Mouse (Mus musculus): Measurements from ENCODE around the gene Acvr1. TPM values are rescaled to one million over a fixed set of nuclear protein-coding genes. Genes with fewer than 3 reads are reported as not detected.
A peak's percentile ranks its signal among the peaks of the same experiment; 100 is the strongest.

The Acvr1 gene
- polyA plus RNA-seq, 1 experiment from 2014 or later: 12.9 TPM

DNA sequence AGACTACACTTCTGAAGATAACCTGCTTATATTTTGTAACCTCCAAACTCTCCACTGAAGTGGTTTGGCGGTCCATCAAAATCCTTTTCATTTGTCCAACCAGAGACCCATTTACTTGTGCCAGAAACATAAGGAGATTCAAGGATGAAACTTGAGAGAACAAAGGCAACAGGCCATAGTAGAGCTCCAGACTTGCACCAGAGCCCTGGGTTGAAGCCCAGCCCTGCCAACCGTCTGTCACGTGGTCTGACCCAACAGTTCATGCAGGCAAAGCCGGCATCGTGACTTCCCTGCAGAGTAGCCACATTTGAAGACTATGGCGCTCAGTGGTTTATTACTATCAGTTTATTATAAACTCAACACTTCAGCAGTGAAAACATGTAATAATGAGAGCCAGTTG, 45.3 kb downstream of the Acvr1 start:
- no peak overlapping the region for H3K4me2 ChIP-seq
- no peaks in the 10 kb centered on the region for H3K27me3 ChIP-seq (ENCODE audit: control insufficient read depth, insufficient read depth, low read length)
- peaks cover 54% of the 10 kb centered on the region for H3K4me1 ChIP-seq (ENCODE audit: control insufficient read depth, insufficient read depth, low read length)
- H3K36me3 ChIP-seq (ENCODE audit: control insufficient read depth, insufficient read depth, low read length): no peaks in the 10 kb centered on the region
- H3K9me3 ChIP-seq (replicated peaks; ENCODE audit: control insufficient read depth, low read length): no peaks in the 10 kb centered on the region
- no peak overlapping the region for H3K27ac ChIP-seq (ENCODE audit: low read depth, low read length)
- no peak overlapping the region for H3K4me3 ChIP-seq (ENCODE audit: low read depth, low read length)
- no peak overlapping the region for H3K9ac ChIP-seq (ENCODE audit: low read depth, low read length)
- no peak for ATAC-seq (replicated peaks; ENCODE audit: insufficient number of reproducible peaks, low FRiP score, low TSS enrichment)
- WGBS (ENCODE audit: insufficient replicate concordance): 81% methylated on average over 6 of the region's 6 CpGs

DNA sequence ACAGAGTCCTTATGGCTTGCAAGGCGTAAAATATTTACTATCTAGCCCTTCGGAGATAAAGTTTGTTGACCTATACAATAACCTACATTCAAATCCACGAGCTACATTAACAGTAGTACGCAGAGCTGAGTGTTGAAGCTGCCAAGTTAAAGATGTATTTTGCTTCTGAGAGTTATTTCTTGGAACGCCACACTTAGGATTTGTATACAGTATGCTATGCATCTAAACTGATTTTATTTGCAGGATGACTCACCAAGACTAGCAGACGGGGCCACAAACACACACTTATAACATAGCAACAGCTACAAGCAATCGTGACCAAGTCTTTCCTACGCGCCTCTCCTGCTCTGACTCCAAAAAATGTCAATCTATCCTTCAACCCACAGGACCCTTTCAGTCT, 46.2 kb downstream of the Acvr1 start:
- Histone ChIP-seq H3K27me3 (ENCODE audit: control insufficient read depth, insufficient read depth, low read length) (no peaks in the 10 kb centered on the region), H3K9me3 (replicated peaks; ENCODE audit: control insufficient read depth, low read length) (no peaks in the 10 kb centered on the region), H3K4me2 (no peak overlapping the region), H3K4me3 (ENCODE audit: low read depth, low read length) (no peak overlapping the region), H3K27ac (ENCODE audit: low read depth, low read length) (no peak overlapping the region), H3K4me1 (ENCODE audit: control insufficient read depth, insufficient read depth, low read length) (peaks cover 63% of the 10 kb centered on the region), H3K36me3 (ENCODE audit: control insufficient read depth, insufficient read depth, low read length) (no peaks in the 10 kb centered on the region), H3K9ac (ENCODE audit: low read depth, low read length) (no peak overlapping the region)
- 52% methylated on average over 9 of the region's 9 CpGs for WGBS (ENCODE audit: insufficient replicate concordance)
- no peak for ATAC-seq (replicated peaks; ENCODE audit: insufficient number of reproducible peaks, low FRiP score, low TSS enrichment)

DNA sequence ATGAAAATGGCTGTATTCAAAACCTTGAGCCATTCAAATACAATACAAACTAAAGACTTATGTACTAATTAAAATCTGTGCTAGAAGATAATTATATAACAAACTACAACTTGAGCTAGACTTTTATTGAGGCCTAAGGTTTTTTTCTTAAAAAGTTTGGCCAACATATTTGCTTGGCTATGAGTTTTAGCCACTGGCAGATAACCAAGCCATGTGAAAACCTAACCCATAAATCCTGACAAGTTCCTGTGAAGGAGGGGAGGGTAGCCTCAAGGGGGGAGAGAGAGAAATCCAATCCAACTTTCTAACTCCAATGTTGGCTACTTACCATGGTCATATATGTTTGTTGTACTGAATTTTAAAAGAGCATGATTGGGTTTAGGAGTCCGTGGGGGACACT, 48.4 kb downstream of the Acvr1 start:
- H3K9ac ChIP-seq (ENCODE audit: low read depth, low read length): no peak overlapping the region
- H3K9me3 ChIP-seq (replicated peaks; ENCODE audit: control insufficient read depth, low read length): no peaks in the 10 kb centered on the region
- H3K4me2 ChIP-seq: no peak overlapping the region
- 89% methylated on average over 1 of the region's 1 CpGs for WGBS (ENCODE audit: insufficient replicate concordance)
- H3K27ac ChIP-seq (ENCODE audit: low read depth, low read length): no peak overlapping the region
- no peaks in the 10 kb centered on the region for H3K27me3 ChIP-seq (ENCODE audit: control insufficient read depth, insufficient read depth, low read length)
- no peak for ATAC-seq (replicated peaks; ENCODE audit: insufficient number of reproducible peaks, low FRiP score, low TSS enrichment)
- H3K36me3 ChIP-seq (ENCODE audit: control insufficient read depth, insufficient read depth, low read length): 0 out of 2 replicates have a peak, but pooled peaks cover 2% of the 10 kb centered on the region
- no peak overlapping the region for H3K4me3 ChIP-seq (ENCODE audit: low read depth, low read length)
- H3K4me1 ChIP-seq (ENCODE audit: control insufficient read depth, insufficient read depth, low read length): peaks cover 59% of the 10 kb centered on the region

DNA sequence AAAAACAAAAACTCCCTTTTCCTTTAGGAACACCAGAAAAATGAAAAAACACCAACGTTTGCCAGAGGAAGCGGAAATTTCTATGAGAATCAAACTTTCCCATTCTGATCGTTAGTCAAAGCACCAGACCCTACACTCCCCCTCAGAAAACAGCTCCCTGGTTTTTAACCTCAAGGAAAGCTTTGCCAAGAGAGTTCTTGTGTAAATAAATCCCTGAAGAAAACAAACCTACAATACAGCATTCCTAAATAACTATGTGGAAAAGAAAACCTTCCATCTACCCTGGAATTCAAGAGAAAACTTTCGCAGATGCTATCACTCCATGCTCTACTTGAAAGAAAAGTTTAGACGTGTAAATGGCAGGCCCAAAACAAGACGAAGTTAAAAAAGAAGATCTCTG, 50.0 kb downstream of the Acvr1 start:
- peak overlapping the region; percentile 82 for H3K27ac ChIP-seq (ENCODE audit: low read depth, low read length)
- no peak overlapping the region for H3K4me3 ChIP-seq (ENCODE audit: low read depth, low read length)
- H3K27me3 ChIP-seq (ENCODE audit: control insufficient read depth, insufficient read depth, low read length): no peaks in the 10 kb centered on the region
- H3K9ac ChIP-seq (ENCODE audit: low read depth, low read length): no peak overlapping the region
- H3K4me1 ChIP-seq (ENCODE audit: control insufficient read depth, insufficient read depth, low read length): peaks cover 57% of the 10 kb centered on the region
- 42% methylated on average over 6 of the region's 6 CpGs for WGBS (ENCODE audit: insufficient replicate concordance)
- 0 out of 2 replicates have a peak, but pooled peaks cover 2% of the 10 kb centered on the region for H3K36me3 ChIP-seq (ENCODE audit: control insufficient read depth, insufficient read depth, low read length)
- H3K9me3 ChIP-seq (replicated peaks; ENCODE audit: control insufficient read depth, low read length): no peaks in the 10 kb centered on the region
- H3K4me2 ChIP-seq: peak overlapping the region; percentile 5; the same call in 1 of the 2 replicates
- no peak for ATAC-seq (replicated peaks; ENCODE audit: insufficient number of reproducible peaks, low FRiP score, low TSS enrichment)

DNA sequence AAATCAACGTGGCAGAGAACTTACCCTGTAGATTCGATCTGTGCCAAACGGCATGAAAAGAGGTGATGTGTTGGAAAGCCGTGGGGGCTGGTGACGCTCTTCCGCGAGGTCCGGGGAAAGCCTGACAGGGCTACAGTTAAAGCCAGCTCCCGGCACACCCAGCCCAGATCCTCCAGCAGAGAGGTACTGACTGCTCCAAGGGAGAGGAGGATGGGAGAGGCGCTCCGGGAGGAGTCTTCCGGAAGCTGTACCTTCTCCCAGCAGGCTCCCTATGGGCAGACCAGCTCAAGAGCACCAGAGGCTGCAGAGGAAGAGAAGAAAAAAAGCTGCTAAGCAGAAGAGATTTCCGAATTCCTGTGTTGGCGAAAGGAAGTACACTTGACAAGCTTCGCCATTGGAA, 51.0 kb downstream of the Acvr1 start:
- Histone ChIP-seq H3K9ac (ENCODE audit: low read depth, low read length) (peak overlapping the region; percentile 29; the same call in 1 of the 2 replicates), H3K4me3 (ENCODE audit: low read depth, low read length) (peak overlapping the region; percentile 8; the same call in 1 of the 2 replicates), H3K4me2 (peak overlapping the region; percentile 55)

DNA sequence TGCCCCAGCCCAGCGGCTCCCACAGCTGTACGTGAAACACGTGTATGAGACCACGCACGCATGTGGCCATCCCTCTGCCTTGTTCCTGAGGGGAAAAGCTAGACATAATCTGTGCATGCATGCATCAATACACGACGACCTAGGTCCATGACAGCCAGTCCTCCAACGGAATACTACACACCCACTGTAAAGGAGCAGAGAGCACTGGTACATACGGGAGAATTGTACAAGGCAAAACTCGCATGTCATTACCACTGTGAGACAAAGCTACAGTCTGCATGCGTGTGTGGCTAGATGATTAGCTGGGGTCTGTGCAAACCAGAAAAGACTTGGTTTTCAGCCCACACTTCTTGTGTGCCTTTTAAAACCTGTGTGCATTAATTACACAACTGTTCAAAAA, 52.5 kb downstream of the Acvr1 start:
- ATAC-seq (replicated peaks; ENCODE audit: insufficient number of reproducible peaks, low FRiP score, low TSS enrichment): no peak

More for the DNA sequence above, 51.0 kb downstream of the Acvr1 start:
- Histone ChIP-seq H3K36me3 (ENCODE audit: control insufficient read depth, insufficient read depth, low read length) (0 out of 2 replicates have a peak, but pooled peaks cover 5% of the 10 kb centered on the region), H3K4me1 (ENCODE audit: control insufficient read depth, insufficient read depth, low read length) (peaks cover 51% of the 10 kb centered on the region), H3K27me3 (ENCODE audit: control insufficient read depth, insufficient read depth, low read length) (no peaks in the 10 kb centered on the region), H3K9me3 (replicated peaks; ENCODE audit: control insufficient read depth, low read length) (no peaks in the 10 kb centered on the region), H3K27ac (ENCODE audit: low read depth, low read length) (peak overlapping the region; percentile 82)
- ATAC-seq (replicated peaks; ENCODE audit: insufficient number of reproducible peaks, low FRiP score, low TSS enrichment): peak; percentile 58; the same call in 1 of the 2 replicates
- WGBS (ENCODE audit: insufficient replicate concordance): 12% methylated on average over 15 of the region's 15 CpGs

DNA sequence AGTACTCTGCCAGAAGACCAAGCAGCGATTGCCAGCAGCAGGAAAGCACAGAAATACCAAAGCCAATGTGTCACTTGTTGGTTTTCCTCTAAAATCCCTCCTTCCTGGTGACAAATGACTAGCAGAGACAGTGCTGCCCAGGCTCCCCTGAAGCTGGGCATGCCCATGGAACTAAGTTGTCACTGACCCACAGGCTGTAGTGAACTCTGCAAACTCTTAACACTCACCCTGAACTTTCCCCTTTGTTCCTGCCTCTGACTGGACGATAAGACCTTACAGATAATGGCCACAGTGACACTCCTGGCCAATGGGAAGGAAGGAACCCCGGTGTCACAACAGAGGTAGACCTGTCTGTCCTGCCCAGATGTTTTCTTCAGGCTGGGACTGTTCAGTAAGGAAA, 53.7 kb downstream of the Acvr1 start:
- H3K4me3 ChIP-seq (ENCODE audit: low read depth, low read length): no peak overlapping the region
- 35% methylated on average over 3 of the region's 3 CpGs for WGBS (ENCODE audit: insufficient replicate concordance)
- H3K36me3 ChIP-seq (ENCODE audit: control insufficient read depth, insufficient read depth, low read length): 0 out of 2 replicates have a peak, but pooled peaks cover 5% of the 10 kb centered on the region
- no peak for ATAC-seq (replicated peaks; ENCODE audit: insufficient number of reproducible peaks, low FRiP score, low TSS enrichment)
- 0 out of 2 replicates have a peak overlapping the region, but pooled peaks have one; percentile 17 for H3K4me2 ChIP-seq
- H3K9me3 ChIP-seq (replicated peaks; ENCODE audit: control insufficient read depth, low read length): no peaks in the 10 kb centered on the region
- no peak overlapping the region for H3K27ac ChIP-seq (ENCODE audit: low read depth, low read length)
- peaks cover 60% of the 10 kb centered on the region for H3K4me1 ChIP-seq (ENCODE audit: control insufficient read depth, insufficient read depth, low read length)
- H3K9ac ChIP-seq (ENCODE audit: low read depth, low read length): no peak overlapping the region
- no peaks in the 10 kb centered on the region for H3K27me3 ChIP-seq (ENCODE audit: control insufficient read depth, insufficient read depth, low read length)

More for the DNA sequence above, 52.5 kb downstream of the Acvr1 start:
- Histone ChIP-seq H3K4me3 (ENCODE audit: low read depth, low read length) (no peak overlapping the region), H3K9ac (ENCODE audit: low read depth, low read length) (no peak overlapping the region), H3K27ac (ENCODE audit: low read depth, low read length) (no peak overlapping the region), H3K4me1 (ENCODE audit: control insufficient read depth, insufficient read depth, low read length) (peaks cover 59% of the 10 kb centered on the region), H3K9me3 (replicated peaks; ENCODE audit: control insufficient read depth, low read length) (no peaks in the 10 kb centered on the region), H3K36me3 (ENCODE audit: control insufficient read depth, insufficient read depth, low read length) (0 out of 2 replicates have a peak, but pooled peaks cover 5% of the 10 kb centered on the region), H3K4me2 (0 out of 2 replicates have a peak overlapping the region, but pooled peaks have one; percentile 15), H3K27me3 (ENCODE audit: control insufficient read depth, insufficient read depth, low read length) (no peaks in the 10 kb centered on the region)
- 88% methylated on average over 11 of the region's 11 CpGs for WGBS (ENCODE audit: insufficient replicate concordance)

DNA sequence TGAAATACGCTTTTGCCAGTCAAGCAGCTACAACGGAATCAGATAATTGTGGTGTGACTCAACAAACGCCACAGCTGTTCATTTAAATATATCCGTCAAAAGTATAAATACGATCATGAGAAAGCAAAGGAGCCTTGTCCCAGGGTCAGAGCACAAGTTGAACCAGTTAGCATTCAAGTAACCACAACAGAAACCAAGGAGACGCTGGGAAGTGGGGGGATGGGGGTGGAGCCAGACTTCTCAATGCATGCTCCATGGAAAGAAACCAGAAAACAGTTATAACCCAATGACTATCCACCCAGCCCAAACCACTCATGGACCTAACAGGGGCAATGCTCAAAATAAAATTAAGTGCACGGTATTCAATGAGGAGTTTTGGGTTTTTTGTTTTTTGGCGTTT, 56.8 kb downstream of the Acvr1 start:
- H3K36me3 ChIP-seq (ENCODE audit: control insufficient read depth, insufficient read depth, low read length): 0 out of 2 replicates have a peak, but pooled peaks cover 5% of the 10 kb centered on the region
- H3K9ac ChIP-seq (ENCODE audit: low read depth, low read length): no peak overlapping the region
- H3K4me3 ChIP-seq (ENCODE audit: low read depth, low read length): no peak overlapping the region
- 57% methylated on average over 8 of the region's 8 CpGs for WGBS (ENCODE audit: insufficient replicate concordance)
- no peaks in the 10 kb centered on the region for H3K9me3 ChIP-seq (replicated peaks; ENCODE audit: control insufficient read depth, low read length)
- no peaks in the 10 kb centered on the region for H3K27me3 ChIP-seq (ENCODE audit: control insufficient read depth, insufficient read depth, low read length)
- peaks cover 54% of the 10 kb centered on the region for H3K4me1 ChIP-seq (ENCODE audit: control insufficient read depth, insufficient read depth, low read length)
- peak overlapping the region; percentile 51; the same call in 1 of the 2 replicates for H3K4me2 ChIP-seq
- no peak for ATAC-seq (replicated peaks; ENCODE audit: insufficient number of reproducible peaks, low FRiP score, low TSS enrichment)
- H3K27ac ChIP-seq (ENCODE audit: low read depth, low read length): peak overlapping the region; percentile 66
